Mouse (Mus musculus): Measurements from ENCODE around the gene Gm48551. TPM values are rescaled to one million over a fixed set of nuclear protein-coding genes. Genes with fewer than 3 reads are reported as not detected.

The Gm48551 gene
- 4.1 and 5.0 TPM in 2 replicates for polyA plus RNA-seq (2015; fragmentation: Nextera tagmentation; extraction: Ambion mirVana)

DNA sequence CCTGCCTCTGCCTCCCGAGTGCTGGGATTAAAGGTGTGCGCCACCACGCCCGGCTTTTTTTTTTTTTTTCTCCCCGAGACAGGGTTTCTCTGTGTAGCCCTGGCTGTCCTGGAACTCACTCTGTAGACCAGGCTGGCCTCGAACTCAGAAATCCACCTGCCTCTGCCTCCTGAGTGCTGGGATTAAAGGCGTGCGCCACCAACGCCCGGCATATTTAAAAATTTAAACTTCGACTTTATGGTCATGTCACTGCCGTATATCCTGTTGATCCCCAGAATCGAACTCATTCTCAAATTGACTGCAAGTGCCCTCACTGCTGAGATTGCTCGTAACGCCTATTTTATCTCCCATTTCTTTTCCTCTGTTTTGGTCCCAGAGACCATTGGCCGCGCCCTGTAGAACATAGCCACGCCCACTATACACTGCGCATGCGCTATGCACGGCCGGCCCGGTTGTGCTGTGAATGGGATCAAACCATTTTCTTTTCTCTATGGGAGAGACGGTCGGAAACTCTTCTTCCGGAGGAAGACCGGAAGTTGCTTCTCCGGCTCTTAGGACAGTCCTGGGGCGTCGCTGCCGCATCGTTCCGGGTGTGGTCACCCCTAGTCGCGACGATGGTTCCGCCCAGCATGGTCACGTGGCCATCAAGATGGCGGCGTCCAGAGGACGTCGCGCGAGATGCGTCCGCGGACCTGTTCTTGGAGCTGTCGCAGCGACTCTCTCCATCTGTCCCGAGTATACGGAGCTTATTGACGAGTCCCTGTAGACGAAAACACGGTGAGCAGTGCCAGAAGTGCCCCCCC lies at the start of gene Gm48551, which contains the start of gene Dohh:
TSS of gene Gm48551 (plus strand) at position 665 of the 803 bp plus-strand sequence.
TSS of gene Dohh (plus strand) at position 627 of the 803 bp plus-strand sequence.
- Histone ChIP-seq H3K4me3 (peak within 1 kb of the TSS; percentile 94), H3K9ac (peak within 1 kb of the TSS; percentile 90), H3K4me1 (peaks cover 15% of the 10 kb centered on the region), H3K9me3 (no peaks in the 10 kb centered on the region), H3K27me3 (no peaks in the 10 kb centered on the region), H3K27ac (peak within 1 kb of the TSS; percentile 82), H3K4me2 (peak within 1 kb of the TSS; percentile 77), H3K36me3 (peaks cover 33% of the 10 kb centered on the region)
- WGBS = 8% methylated on average over 54 of the region's 54 CpGs
- ATAC-seq (ENCODE audit: insufficient number of reproducible peaks, insufficient read depth, low FRiP score, low TSS enrichment, low read depth) = peak; percentile 92

DNA sequence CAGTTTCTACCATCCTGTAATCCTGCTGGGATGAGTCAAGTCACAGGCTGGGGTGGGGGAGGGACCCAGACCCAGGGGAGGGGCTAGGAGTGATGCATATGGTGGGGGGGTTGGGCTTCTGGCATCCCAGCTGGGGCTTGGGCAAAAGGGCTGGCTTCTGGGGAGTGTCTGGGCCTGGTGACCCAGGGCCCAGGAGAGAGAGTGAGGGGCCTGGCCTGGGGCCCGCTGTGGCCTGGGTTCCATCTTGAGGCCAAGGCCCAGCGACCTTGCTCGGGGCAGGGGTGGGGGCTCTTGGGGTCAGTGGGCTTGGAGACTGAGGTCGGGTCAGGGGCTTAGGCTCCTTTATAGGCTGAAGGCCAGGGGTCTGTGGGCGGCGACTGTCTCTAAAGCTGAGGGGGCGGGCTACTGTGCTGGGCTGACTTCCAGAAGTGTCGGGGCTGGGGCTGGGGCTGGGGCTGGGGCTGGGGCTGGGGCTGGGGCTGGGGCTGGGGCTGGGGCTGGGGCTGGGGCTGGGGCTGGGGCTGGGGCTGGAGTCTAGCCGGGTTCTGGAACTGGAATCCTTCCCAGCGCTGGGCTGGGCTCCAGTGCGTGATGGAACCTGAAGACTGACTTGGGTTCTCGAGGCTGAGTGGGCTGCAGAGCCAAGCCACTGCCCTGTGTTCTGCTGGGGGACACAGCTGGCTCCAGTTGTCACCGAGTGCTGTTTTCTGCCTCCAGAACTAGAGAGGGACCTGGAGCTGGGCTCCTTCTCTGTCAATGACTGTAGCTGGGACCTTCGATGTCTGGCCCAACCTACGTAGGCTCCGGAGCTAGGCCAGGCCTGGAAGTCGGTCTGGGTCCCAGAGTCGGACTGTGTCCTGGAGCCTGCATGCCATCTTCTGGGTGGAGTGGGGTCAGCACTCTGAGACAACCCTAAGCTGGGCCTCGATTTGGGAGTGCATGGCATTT lies 48.6 kb upstream of the Gm48551 start:
- no peaks in the 10 kb centered on the region for H3K36me3 ChIP-seq
- WGBS = 40% methylated on average over 18 of the region's 19 CpGs
- peaks cover 32% of the 10 kb centered on the region for H3K4me1 ChIP-seq
- H3K9ac ChIP-seq = peak overlapping the region; percentile 54; the same call in 1 of the 2 replicates
- no peak overlapping the region for H3K4me3 ChIP-seq
- peaks cover 59% of the 10 kb centered on the region for H3K27me3 ChIP-seq
- ATAC-seq (ENCODE audit: insufficient number of reproducible peaks, insufficient read depth, low FRiP score, low TSS enrichment, low read depth) = peak; percentile 15; the same call in 1 of the 2 replicates
- H3K27ac ChIP-seq = peak overlapping the region; percentile 88
- H3K4me2 ChIP-seq = peak overlapping the region; percentile 28
- no peaks in the 10 kb centered on the region for H3K9me3 ChIP-seq

DNA sequence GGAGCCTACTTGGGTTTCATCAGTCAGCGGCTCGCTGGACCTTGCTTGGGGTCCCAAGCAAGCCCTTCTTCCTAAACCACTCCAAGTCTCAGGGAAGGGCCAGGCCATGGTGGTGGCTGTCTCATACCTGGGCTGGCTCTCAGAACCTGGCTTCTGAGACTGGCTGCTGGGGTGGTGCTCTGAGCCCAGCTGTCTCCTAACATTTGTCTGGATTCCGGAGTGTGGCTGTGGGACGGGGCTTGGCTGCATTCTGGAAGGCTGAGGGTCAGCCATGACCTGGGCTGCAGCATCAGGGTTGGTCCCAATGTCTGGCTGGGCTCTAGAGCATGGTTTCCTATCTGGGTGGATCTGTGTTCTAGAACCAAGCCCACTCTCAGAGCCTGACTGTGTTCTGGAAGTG lies 47.7 kb upstream of the Gm48551 start:
- no peak for ATAC-seq (ENCODE audit: insufficient number of reproducible peaks, insufficient read depth, low FRiP score, low TSS enrichment, low read depth)
- no peak overlapping the region for H3K9ac ChIP-seq
- no peak overlapping the region for H3K4me2 ChIP-seq
- no peak overlapping the region for H3K4me3 ChIP-seq
- H3K36me3 ChIP-seq = no peaks in the 10 kb centered on the region
- peak overlapping the region; percentile 88; the same call in 1 of the 2 replicates for H3K27ac ChIP-seq
- peaks cover 34% of the 10 kb centered on the region for H3K4me1 ChIP-seq
- 96% methylated on average over 4 of the region's 4 CpGs for WGBS
- no peaks in the 10 kb centered on the region for H3K9me3 ChIP-seq
- peaks cover 67% of the 10 kb centered on the region for H3K27me3 ChIP-seq

DNA sequence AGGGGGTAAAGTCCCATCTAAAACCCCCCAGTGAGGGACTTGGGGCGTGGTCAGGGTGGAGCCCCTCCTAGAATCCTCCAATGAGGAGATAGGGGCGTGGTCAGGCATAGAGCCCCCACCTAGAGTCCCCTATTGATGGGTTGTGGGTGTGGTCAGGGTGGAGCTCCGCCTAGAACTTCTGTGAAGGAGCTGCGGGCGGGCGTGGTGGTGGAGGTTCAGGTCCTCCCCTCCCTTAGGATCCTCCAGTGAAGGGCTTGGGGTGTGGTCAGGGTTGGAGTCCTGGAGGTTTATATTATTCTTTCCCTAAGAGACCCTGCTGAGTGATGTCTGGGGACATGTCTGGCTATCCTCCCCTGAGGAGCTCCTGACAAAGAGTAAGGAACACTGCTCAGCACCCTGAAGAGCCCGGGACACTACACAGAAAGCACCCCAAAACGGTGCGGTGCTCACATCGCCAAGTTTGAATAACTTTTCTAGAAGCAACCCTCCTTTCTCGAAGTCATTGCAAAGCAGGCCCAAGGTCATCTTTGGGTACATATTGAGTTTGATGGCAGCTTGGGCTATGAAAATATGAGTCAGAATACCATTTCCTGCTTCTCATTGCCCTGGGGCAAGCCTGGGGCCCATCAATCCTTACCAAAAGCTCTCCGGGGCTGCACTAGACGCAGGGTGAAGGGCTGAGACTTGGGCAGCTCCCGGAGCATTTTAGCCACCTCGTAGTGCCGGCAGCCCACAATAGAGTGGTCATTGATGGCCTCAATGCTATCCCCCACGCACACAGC lies 43.5 kb upstream of the Gm48551 start:
- Histone ChIP-seq H3K27me3 (peaks cover 70% of the 10 kb centered on the region), H3K9me3 (no peaks in the 10 kb centered on the region), H3K4me3 (no peak overlapping the region), H3K4me2 (no peak overlapping the region), H3K9ac (no peak overlapping the region), H3K36me3 (peaks cover 7% of the 10 kb centered on the region), H3K27ac (no peak overlapping the region), H3K4me1 (peaks cover 20% of the 10 kb centered on the region)
- 37% methylated on average over 17 of the region's 17 CpGs for WGBS
- ATAC-seq (ENCODE audit: insufficient number of reproducible peaks, insufficient read depth, low FRiP score, low TSS enrichment, low read depth) = no peak

DNA sequence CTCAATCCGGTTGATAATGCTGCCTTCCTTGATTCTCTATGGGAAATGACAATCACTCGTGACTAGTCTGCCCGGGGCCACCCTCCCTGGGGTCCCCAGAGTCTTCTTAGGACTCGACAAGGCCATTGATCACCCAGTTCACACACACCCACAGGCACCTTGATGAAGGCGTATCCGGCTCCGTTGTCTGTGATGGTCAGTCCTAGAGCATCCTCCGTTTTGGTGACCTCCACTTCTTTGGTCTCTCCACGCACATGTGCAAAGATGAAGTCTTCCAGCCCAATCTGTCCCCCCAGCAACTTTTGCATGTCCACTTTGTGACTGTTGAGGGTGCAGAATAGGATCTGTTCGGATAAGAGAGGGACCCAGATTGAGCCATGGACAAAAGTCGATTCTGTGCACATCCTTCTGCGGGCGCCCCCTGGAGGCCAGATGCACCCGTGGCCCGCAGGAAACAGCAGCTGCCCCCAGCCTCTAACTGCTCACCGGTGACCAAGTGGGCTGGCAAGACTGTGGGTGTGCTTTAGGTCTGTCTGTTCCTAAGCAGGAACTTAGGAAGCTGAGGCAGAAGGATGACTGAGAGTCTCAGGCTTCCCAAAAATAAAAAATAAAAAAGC lies 42.8 kb upstream of the Gm48551 start:
- H3K27me3 ChIP-seq = peaks cover 77% of the 10 kb centered on the region
- H3K9ac ChIP-seq = no peak overlapping the region
- no peak overlapping the region for H3K4me2 ChIP-seq
- no peaks in the 10 kb centered on the region for H3K9me3 ChIP-seq
- no peak for ATAC-seq (ENCODE audit: insufficient number of reproducible peaks, insufficient read depth, low FRiP score, low TSS enrichment, low read depth)
- H3K4me1 ChIP-seq = peaks cover 14% of the 10 kb centered on the region
- H3K27ac ChIP-seq = no peak overlapping the region
- WGBS = 32% methylated on average over 16 of the region's 16 CpGs
- H3K4me3 ChIP-seq = peak overlapping the region; percentile 4; the same call in 1 of the 2 replicates
- peaks cover 11% of the 10 kb centered on the region for H3K36me3 ChIP-seq

DNA sequence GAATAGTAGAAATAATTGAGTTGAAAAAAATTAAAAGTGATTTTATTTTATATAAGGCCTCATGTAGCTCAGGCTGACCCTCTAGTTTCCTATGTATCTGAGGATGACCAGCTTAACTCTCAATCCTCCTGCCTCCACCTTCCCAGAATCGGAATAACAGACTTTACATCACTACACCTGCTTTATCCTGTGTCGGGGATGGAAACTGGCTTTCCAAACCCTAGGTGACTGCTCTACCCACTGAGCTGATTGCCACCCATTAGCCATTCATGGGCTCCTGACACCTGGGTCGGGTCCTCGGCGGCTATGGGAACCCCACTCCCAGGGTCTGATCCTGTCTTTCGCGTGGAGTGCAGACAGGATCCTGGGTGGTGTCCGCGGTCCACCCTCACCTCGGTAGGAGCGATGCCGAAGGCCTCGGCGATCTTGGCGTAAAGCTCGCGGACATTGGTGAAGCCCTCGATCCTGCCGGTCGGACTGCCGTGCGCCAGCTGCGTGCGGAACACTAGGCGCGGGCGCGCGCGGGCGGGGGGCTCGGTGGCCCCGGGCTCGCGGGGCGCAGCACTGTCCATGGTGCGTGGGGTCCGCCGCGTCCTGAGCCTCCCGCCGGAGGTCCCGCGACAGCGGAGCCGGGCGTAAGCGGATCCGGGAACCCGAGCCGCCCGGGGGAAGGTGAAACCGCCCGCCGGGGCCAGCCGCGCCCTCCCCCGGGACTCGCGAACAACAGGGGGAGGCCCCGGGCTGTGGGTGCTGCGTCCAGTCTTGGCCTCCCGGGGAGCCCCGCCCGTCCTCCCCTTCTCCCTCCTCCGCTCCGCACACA lies 41.4 kb upstream of the Gm48551 start, which contains the start of gene Gipc3:
TSS of gene Gipc3 (minus strand) at position 581 of the 820 bp plus-strand sequence.
- Histone ChIP-seq H3K36me3 (peaks cover 18% of the 10 kb centered on the region), H3K9me3 (no peaks in the 10 kb centered on the region), H3K4me1 (peaks cover 25% of the 10 kb centered on the region), H3K4me3 (peak within 1 kb of the TSS; percentile 47), H3K27me3 (peaks cover 82% of the 10 kb centered on the region), H3K4me2 (peak within 1 kb of the TSS; percentile 76), H3K9ac (peak within 1 kb of the TSS; percentile 69), H3K27ac (no peak within 1 kb of the TSS)
- WGBS = 6% methylated on average over 60 of the region's 67 CpGs
- ATAC-seq (ENCODE audit: insufficient number of reproducible peaks, insufficient read depth, low FRiP score, low TSS enrichment, low read depth) = no peak

DNA sequence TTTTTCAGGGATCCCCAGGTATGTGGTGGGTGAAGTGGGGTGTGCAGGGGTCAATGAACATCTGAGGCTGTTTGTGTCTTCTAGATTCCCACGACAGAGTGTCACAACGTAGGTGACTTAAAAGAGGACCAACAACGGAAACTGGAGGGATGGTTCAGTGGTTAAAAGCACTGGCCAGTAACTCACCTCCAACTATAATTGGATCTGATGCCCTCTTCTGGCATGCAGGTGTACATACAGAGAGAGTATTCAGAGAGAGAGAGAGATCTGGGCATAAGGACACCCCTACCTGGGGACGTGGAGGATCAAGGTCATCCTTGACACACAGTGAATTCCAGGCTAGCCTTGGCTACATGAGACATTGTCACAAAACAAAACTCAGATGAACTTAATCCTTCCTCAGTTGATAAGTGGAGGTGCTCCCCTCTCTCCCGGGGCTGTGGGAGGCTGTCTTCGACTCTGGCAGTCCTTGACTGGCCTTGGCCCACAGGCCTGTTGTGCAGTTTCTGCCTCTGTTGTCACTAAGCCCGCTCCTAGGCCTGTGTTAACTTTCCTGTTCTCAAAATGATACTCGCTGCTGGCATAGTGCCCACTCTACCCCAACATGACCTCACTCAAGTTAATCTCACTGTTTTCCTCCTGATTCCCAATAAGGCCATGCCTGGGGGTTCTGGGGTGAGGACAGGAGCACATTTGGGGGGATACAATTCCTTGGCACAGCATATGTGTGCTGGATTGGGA lies 39.7 kb upstream of the Gm48551 start:
- Histone ChIP-seq H3K27me3 (peaks cover 73% of the 10 kb centered on the region), H3K4me3 (no peak overlapping the region), H3K9ac (no peak overlapping the region), H3K4me1 (peaks cover 37% of the 10 kb centered on the region), H3K9me3 (no peaks in the 10 kb centered on the region), H3K4me2 (no peak overlapping the region), H3K27ac (no peak overlapping the region), H3K36me3 (peaks cover 27% of the 10 kb centered on the region)
- no peak for ATAC-seq (ENCODE audit: insufficient number of reproducible peaks, insufficient read depth, low FRiP score, low TSS enrichment, low read depth)
- 55% methylated on average over 8 of the region's 8 CpGs for WGBS

DNA sequence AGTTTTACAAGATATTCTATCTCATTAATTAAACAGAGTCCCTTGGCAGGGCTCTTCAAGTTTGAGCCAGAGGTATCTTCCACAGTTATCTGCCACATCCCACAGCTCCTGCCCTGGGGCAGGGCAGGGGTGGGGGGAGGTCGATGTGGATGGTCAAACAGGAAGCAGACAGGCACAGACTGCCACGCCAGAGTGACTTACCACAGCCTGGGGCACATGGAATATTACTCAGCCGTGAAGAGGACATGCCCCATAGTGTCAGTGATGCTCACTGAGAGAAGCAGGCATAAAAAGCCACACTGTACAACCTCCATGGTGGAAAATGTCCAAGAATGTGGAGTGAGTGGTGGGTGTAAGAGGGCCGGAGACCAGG lies 39.1 kb upstream of the Gm48551 start:
- Histone ChIP-seq H3K9ac (no peak overlapping the region), H3K4me3 (no peak overlapping the region), H3K9me3 (no peaks in the 10 kb centered on the region), H3K27ac (no peak overlapping the region), H3K4me2 (no peak overlapping the region), H3K27me3 (peaks cover 73% of the 10 kb centered on the region), H3K36me3 (peaks cover 27% of the 10 kb centered on the region), H3K4me1 (peaks cover 39% of the 10 kb centered on the region)
- WGBS = 79% methylated on average over 4 of the region's 4 CpGs
- no peak for ATAC-seq (ENCODE audit: insufficient number of reproducible peaks, insufficient read depth, low FRiP score, low TSS enrichment, low read depth)

DNA sequence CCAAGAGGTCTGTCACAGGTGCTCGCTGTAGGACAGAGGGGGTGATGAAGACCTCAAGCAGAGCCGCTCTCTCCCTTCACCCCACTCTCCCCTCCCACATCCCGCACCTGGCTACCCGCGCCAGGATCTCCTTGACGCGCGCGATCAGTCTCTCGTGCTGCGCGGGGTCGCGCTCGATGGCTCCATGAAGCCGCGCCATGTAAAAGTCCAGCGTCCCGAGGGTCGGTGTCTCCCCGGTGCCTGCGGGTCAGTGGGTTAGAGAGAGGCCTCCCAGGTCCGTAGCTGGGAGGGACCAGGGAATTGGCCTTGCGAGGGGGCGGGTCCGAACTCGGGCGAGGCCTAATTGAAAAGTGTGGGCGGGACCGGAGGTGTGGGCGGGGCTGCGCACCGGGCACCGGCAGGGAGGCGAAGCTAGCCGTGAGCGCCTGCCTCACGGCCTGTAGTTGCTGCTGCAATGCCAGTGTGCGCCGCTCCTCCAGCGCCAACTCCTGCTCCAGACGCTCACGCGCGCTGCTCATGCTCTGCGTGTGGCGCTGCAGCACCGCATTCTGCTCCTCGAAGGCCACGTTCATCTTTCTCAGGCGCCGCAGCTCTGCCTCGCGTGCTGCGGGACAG lies 37.7 kb upstream of the Gm48551 start:
- Histone ChIP-seq H3K4me3 (peak overlapping the region; percentile 31), H3K9ac (peak overlapping the region; percentile 57), H3K27me3 (peaks cover 61% of the 10 kb centered on the region), H3K4me1 (peaks cover 41% of the 10 kb centered on the region), H3K27ac (0 out of 2 replicates have a peak overlapping the region, but pooled peaks have one; percentile 22), H3K36me3 (peaks cover 27% of the 10 kb centered on the region), H3K9me3 (no peaks in the 10 kb centered on the region), H3K4me2 (peak overlapping the region; percentile 57)
- WGBS = 8% methylated on average over 55 of the region's 55 CpGs
- ATAC-seq (ENCODE audit: insufficient number of reproducible peaks, insufficient read depth, low FRiP score, low TSS enrichment, low read depth) = no peak
